Mouse (Mus musculus): ENCODE data around the gene Igfbp1. TPM values are rescaled to one million over a fixed set of nuclear protein-coding genes. Genes with fewer than 3 reads are reported as not detected.
"Not testable (repeated sequence)": the region's sequence is repeated elsewhere in the genome, so short reads cannot be mapped to it uniquely, and the experiment has no call there.

Gene Igfbp1
- polyA plus RNA-seq, 1 experiment from 2014 or later: 0.10 TPM

DNA sequence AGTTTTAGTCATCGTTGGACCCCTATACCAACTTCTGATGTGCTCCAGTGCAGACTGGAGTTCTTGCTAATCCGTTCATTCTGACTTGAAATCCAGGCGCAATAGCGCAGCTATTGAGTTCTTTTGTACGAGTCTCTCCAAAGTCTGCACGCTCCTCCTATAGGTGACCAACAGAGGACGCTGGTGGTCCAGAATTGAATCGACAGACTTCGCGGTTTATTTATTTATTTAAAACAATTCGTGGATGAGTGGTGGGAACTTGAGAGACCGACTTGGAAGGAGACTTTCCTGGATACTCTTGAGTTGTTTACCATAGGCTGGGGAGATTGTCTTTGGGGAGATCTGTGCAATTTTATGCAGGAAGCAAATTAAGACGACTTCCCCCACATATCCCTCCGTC, 17.2 kb downstream of the Igfbp1 start:
- no peak for ATAC-seq
- Histone ChIP-seq H3K27ac (ENCODE audit: low read depth, low read length) (no peak overlapping the region), H3K4me3 (ENCODE audit: low read length) (peak overlapping the region; percentile 67), H3K9me3 (ENCODE audit: control insufficient read depth, low read length) (no peaks in the 10 kb centered on the region), H3K4me2 (ENCODE audit: low read length) (peak overlapping the region; percentile 80), H3K4me1 (ENCODE audit: control insufficient read depth, insufficient read depth, low read depth, low read length) (peaks cover 23% of the 10 kb centered on the region), H3K9ac (ENCODE audit: low read depth, low read length) (no peak overlapping the region), H3K27me3 (replicated peaks; ENCODE audit: control insufficient read depth, insufficient read depth, low read length) (no peaks in the 10 kb centered on the region), H3K36me3 (ENCODE audit: control insufficient read depth, insufficient read depth, low read length) (no peaks in the 10 kb centered on the region)
- WGBS: 8% methylated on average over 14 of the region's 14 CpGs

DNA sequence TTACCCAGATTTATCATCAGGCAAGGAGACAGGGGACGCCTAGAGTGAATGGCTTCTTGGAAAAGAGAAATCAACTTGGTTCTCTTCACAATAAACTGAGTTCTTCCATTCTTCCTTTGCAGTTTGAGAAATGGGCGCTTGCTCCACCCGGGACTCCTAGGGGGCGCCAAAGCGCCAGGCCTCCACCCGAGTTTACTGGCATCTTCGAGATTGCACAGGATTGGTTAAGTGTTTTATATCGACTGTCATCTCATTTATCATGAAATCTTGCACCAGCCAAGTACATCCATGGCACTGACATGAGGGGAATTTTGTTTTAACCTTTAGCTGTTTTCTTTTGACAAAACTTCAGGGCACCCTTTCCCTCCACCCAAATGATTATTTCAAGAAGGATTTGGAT, 18.1 kb downstream of the Igfbp1 start:
- Histone ChIP-seq H3K27ac (ENCODE audit: low read depth, low read length) (no peak overlapping the region), H3K9ac (ENCODE audit: low read depth, low read length) (no peak overlapping the region), H3K36me3 (ENCODE audit: control insufficient read depth, insufficient read depth, low read length) (no peaks in the 10 kb centered on the region), H3K4me2 (ENCODE audit: low read length) (no peak overlapping the region), H3K27me3 (replicated peaks; ENCODE audit: control insufficient read depth, insufficient read depth, low read length) (no peaks in the 10 kb centered on the region), H3K4me1 (ENCODE audit: control insufficient read depth, insufficient read depth, low read depth, low read length) (peaks cover 23% of the 10 kb centered on the region), H3K4me3 (ENCODE audit: low read length) (no peak overlapping the region), H3K9me3 (ENCODE audit: control insufficient read depth, low read length) (no peaks in the 10 kb centered on the region)
- no peak for ATAC-seq
- 10% methylated on average over 8 of the region's 8 CpGs for WGBS

DNA sequence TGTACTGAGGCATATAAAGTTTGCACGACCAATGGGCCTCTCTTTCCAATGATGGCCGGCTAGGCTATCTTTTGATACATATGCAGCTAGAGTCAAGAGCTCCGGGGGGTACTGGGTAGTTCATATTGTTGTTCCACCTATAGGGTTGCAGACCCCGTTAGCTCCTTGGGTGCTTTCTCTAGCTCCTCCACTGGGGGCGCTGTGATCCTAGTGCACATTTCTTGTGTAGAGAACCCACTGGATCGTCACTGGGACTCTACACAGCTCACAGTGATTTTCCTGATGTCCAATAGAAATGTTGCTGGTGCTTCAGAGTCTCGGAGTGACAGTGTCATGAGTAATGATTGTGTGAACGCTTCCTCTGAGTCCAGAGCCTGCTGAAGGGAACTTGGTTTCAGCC, 24.2 kb downstream of the Igfbp1 start:
- not testable (repeated sequence) for H3K27ac ChIP-seq (ENCODE audit: low read depth, low read length); H3K4me1 ChIP-seq (ENCODE audit: control insufficient read depth, insufficient read depth, low read depth, low read length); H3K4me3 ChIP-seq (ENCODE audit: low read length); H3K4me2 ChIP-seq (ENCODE audit: low read length); ATAC-seq; H3K9ac ChIP-seq (ENCODE audit: low read depth, low read length); H3K9me3 ChIP-seq (ENCODE audit: control insufficient read depth, low read length); H3K27me3 ChIP-seq (replicated peaks; ENCODE audit: control insufficient read depth, insufficient read depth, low read length); H3K36me3 ChIP-seq (ENCODE audit: control insufficient read depth, insufficient read depth, low read length)
- 77% methylated on average over 8 of the region's 8 CpGs for WGBS

DNA sequence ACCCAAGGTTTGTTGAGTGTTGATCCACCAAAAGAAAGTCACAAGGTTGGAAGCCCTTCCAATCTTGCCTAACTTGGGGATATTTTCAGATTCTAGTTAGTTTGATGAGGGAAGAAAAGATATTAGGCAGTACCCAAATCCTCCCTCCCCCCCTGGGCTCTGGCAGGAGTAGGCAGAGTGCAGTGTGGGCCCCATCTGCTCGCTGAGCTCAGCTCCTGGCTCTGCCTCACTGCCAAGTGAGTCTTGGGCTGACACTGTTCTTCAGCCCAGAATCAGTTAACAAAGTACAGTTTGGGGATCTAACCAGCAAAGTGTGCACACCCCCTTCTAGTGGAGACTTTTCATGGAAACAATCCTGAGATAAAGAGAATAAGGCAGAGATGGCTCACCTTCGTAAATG, 28.6 kb downstream of the Igfbp1 start:
- no peak overlapping the region for H3K4me3 ChIP-seq (ENCODE audit: low read length)
- WGBS: 76% methylated on average over 2 of the region's 2 CpGs
- H3K27ac ChIP-seq (ENCODE audit: low read depth, low read length): no peak overlapping the region
- peak; percentile 72; the same call in 1 of the 2 replicates for ATAC-seq
- no peak overlapping the region for H3K4me2 ChIP-seq (ENCODE audit: low read length)
- H3K27me3 ChIP-seq (replicated peaks; ENCODE audit: control insufficient read depth, insufficient read depth, low read length): no peaks in the 10 kb centered on the region
- no peaks in the 10 kb centered on the region for H3K36me3 ChIP-seq (ENCODE audit: control insufficient read depth, insufficient read depth, low read length)
- no peak overlapping the region for H3K9ac ChIP-seq (ENCODE audit: low read depth, low read length)
- no peaks in the 10 kb centered on the region for H3K9me3 ChIP-seq (ENCODE audit: control insufficient read depth, low read length)
- no peaks in the 10 kb centered on the region for H3K4me1 ChIP-seq (ENCODE audit: control insufficient read depth, insufficient read depth, low read depth, low read length)

DNA sequence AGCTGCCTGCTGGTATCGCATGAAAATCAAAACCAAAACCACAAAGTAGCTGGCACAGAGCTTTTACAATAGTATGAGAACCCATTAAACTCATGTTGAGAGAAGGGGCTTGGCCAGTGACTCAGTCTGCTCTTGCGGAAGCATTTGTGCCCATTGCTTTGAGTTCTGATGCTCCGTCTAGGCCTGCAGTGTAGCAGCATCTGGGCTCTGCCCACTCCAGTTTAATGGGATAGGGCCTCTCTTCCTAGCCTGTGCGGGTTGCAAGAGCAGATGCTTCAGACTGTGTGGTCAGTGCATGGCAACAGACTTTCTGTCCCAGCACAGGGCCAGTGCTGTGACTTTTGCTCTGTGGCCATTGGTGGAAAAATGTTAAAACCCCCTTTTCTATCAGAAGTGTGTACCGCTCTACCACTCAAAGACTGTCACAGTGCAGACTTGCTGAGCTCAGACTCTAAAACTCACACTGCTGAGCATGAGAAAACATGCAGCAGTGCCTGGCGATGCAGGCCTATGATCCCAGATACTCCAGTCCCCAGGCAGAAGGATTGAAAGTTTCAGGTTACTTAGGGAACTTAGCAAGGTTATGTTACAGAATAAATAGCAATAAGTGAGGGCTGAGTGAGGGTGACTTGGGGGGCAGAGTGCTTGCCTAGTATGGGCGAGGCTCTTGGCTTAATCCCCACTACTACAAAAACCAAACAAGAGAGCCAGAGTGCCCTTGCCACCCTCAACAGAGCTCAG, 29.4 kb downstream of the Igfbp1 start:
- Histone ChIP-seq H3K27me3 (replicated peaks; ENCODE audit: control insufficient read depth, insufficient read depth, low read length) (no peaks in the 10 kb centered on the region), H3K4me1 (ENCODE audit: control insufficient read depth, insufficient read depth, low read depth, low read length) (no peaks in the 10 kb centered on the region), H3K4me2 (ENCODE audit: low read length) (no peak overlapping the region), H3K27ac (ENCODE audit: low read depth, low read length) (no peak overlapping the region), H3K9ac (ENCODE audit: low read depth, low read length) (no peak overlapping the region), H3K36me3 (ENCODE audit: control insufficient read depth, insufficient read depth, low read length) (no peaks in the 10 kb centered on the region), H3K9me3 (ENCODE audit: control insufficient read depth, low read length) (no peaks in the 10 kb centered on the region), H3K4me3 (ENCODE audit: low read length) (no peak overlapping the region)
- 86% methylated on average over 7 of the region's 7 CpGs for WGBS
- no peak for ATAC-seq

DNA sequence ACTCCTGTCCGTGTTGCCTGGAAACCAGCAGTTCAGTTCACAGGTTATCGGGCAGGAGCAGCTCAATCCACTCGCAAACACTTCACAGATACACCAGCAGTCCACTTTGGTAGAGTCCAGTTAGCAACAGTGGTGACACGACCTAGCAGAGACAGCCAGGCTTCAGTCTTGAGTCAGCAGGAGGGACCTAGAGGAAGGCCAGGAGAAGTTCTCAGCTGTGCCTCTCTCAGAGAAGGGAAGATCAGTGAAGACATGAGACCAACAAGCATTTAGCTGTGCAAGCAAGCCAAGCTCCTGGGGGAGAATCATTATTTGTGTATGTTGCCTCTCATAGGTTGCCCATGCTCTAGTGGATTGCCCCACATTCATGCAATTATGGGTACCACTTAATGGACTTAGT, 30.5 kb downstream of the Igfbp1 start:
- no peak for ATAC-seq
- no peak overlapping the region for H3K27ac ChIP-seq (ENCODE audit: low read depth, low read length)
- H3K9ac ChIP-seq (ENCODE audit: low read depth, low read length): no peak overlapping the region
- no peaks in the 10 kb centered on the region for H3K27me3 ChIP-seq (replicated peaks; ENCODE audit: control insufficient read depth, insufficient read depth, low read length)
- WGBS: 80% methylated on average over 4 of the region's 4 CpGs
- H3K4me2 ChIP-seq (ENCODE audit: low read length): no peak overlapping the region
- H3K9me3 ChIP-seq (ENCODE audit: control insufficient read depth, low read length): no peaks in the 10 kb centered on the region
- H3K36me3 ChIP-seq (ENCODE audit: control insufficient read depth, insufficient read depth, low read length): no peaks in the 10 kb centered on the region
- H3K4me3 ChIP-seq (ENCODE audit: low read length): no peak overlapping the region
- H3K4me1 ChIP-seq (ENCODE audit: control insufficient read depth, insufficient read depth, low read depth, low read length): no peaks in the 10 kb centered on the region

DNA sequence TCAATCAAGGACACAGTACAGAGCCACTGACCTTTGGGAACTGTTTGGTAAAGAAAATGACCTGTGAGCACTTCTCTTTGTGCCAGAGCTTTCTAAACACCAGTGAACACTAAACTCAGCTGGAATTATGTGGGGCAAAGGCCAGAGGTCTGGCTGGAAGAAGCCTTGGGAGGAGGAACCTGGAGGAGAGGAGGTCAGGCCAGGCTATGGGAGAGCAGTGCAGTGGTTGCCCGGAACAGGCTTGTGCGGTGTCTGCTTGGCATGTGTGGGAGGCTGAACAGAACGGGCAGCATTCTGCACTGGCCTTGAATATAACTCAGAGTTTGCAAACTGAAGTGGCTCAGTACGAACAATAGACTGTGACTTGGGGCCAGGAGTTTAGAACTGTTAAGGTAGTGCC, 32.4 kb downstream of the Igfbp1 start:
- no peak overlapping the region for H3K4me3 ChIP-seq (ENCODE audit: low read length)
- no peaks in the 10 kb centered on the region for H3K36me3 ChIP-seq (ENCODE audit: control insufficient read depth, insufficient read depth, low read length)
- no peak for ATAC-seq
- no peak overlapping the region for H3K4me2 ChIP-seq (ENCODE audit: low read length)
- no peaks in the 10 kb centered on the region for H3K27me3 ChIP-seq (replicated peaks; ENCODE audit: control insufficient read depth, insufficient read depth, low read length)
- no peaks in the 10 kb centered on the region for H3K4me1 ChIP-seq (ENCODE audit: control insufficient read depth, insufficient read depth, low read depth, low read length)
- H3K9me3 ChIP-seq (ENCODE audit: control insufficient read depth, low read length): no peaks in the 10 kb centered on the region
- no peak overlapping the region for H3K27ac ChIP-seq (ENCODE audit: low read depth, low read length)
- 87% methylated on average over 4 of the region's 4 CpGs for WGBS
- no peak overlapping the region for H3K9ac ChIP-seq (ENCODE audit: low read depth, low read length)

DNA sequence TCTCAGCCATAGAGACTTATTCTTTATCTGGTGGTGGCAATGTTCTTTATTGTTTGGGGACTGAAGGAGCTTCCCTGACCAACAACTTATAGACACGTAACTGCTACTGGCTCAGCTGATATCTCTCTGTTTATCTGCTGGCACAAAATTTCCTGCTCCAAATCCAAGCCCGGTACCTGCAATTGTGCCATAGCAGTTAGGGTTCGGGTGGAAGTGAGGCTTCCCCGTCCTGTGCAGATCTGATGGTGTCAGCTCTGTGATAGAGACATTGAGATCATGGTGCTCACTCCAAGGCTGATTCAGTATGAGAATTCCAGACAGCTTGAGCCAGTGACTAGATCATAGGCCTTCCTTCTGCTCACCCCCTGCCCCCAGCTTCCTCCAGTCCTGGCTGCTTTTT, 34.4 kb downstream of the Igfbp1 start:
- Histone ChIP-seq H3K9ac (ENCODE audit: low read depth, low read length) (no peak overlapping the region), H3K27me3 (replicated peaks; ENCODE audit: control insufficient read depth, insufficient read depth, low read length) (no peaks in the 10 kb centered on the region), H3K27ac (ENCODE audit: low read depth, low read length) (no peak overlapping the region), H3K4me3 (ENCODE audit: low read length) (no peak overlapping the region), H3K36me3 (ENCODE audit: control insufficient read depth, insufficient read depth, low read length) (no peaks in the 10 kb centered on the region), H3K9me3 (ENCODE audit: control insufficient read depth, low read length) (no peaks in the 10 kb centered on the region), H3K4me1 (ENCODE audit: control insufficient read depth, insufficient read depth, low read depth, low read length) (no peaks in the 10 kb centered on the region), H3K4me2 (ENCODE audit: low read length) (no peak overlapping the region)
- ATAC-seq: no peak
- 95% methylated on average over 4 of the region's 4 CpGs for whole genome bisulfite sequencing

DNA sequence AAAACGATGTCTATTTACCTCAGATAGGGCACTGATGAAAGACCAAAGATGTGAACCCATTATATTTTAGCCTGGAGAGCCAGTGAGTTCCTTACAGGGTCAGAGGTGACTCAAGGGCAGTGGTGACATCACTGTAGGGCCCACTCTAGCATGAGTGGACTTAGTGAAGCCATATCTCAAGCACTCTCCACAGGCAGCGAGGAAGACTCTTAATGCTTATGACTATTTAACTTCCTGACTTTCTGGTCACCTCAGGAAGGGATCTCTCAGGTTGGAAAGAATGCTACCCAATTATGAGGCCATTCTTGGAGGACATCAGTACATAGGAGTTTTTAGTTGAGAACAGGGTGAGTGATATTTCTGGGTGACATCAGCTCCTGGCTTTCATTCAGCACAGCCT, 35.8 kb downstream of the Igfbp1 start:
- no peak overlapping the region for H3K27ac ChIP-seq (ENCODE audit: low read depth, low read length)
- 84% methylated on average over 2 of the region's 2 CpGs for whole genome bisulfite sequencing
- no peaks in the 10 kb centered on the region for H3K4me1 ChIP-seq (ENCODE audit: control insufficient read depth, insufficient read depth, low read depth, low read length)
- ATAC-seq: no peak
- H3K4me3 ChIP-seq (ENCODE audit: low read length): no peak overlapping the region
- H3K9me3 ChIP-seq (ENCODE audit: control insufficient read depth, low read length): no peaks in the 10 kb centered on the region
- H3K9ac ChIP-seq (ENCODE audit: low read depth, low read length): no peak overlapping the region
- H3K4me2 ChIP-seq (ENCODE audit: low read length): no peak overlapping the region
- H3K36me3 ChIP-seq (ENCODE audit: control insufficient read depth, insufficient read depth, low read length): no peaks in the 10 kb centered on the region
- H3K27me3 ChIP-seq (replicated peaks; ENCODE audit: control insufficient read depth, insufficient read depth, low read length): no peaks in the 10 kb centered on the region

DNA sequence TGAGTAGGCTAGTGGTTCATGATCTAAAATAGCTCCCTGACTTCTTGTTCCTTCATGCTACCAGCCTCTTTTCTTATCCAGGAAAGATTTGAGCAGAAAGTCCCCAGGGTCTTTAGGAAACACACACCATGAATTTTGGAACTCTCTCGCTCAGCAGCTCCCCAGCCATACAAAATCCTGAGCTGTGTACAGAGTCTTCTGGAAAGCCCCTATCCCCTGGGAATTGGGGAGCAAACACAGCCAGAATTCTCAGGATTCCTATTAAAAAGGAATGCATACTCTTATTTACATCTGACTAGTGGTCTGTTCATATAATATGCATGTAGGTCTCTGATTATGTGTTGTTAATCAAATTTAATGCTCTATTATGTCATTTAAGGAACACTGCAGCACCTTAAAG, 36.9 kb downstream of the Igfbp1 start:
- no peaks in the 10 kb centered on the region for H3K27me3 ChIP-seq (replicated peaks; ENCODE audit: control insufficient read depth, insufficient read depth, low read length)
- H3K36me3 ChIP-seq (ENCODE audit: control insufficient read depth, insufficient read depth, low read length): no peaks in the 10 kb centered on the region
- H3K4me1 ChIP-seq (ENCODE audit: control insufficient read depth, insufficient read depth, low read depth, low read length): no peaks in the 10 kb centered on the region
- H3K27ac ChIP-seq (ENCODE audit: low read depth, low read length): no peak overlapping the region
- no peak overlapping the region for H3K9ac ChIP-seq (ENCODE audit: low read depth, low read length)
- 83% methylated on average over 1 of the region's 1 CpGs for WGBS
- no peaks in the 10 kb centered on the region for H3K9me3 ChIP-seq (ENCODE audit: control insufficient read depth, low read length)
- no peak overlapping the region for H3K4me3 ChIP-seq (ENCODE audit: low read length)
- no peak overlapping the region for H3K4me2 ChIP-seq (ENCODE audit: low read length)
- no peak for ATAC-seq

All from hindbrain, embryonic 16.5 days (tissue).